Mouse (Mus musculus): ENCODE data around the gene Cfap44.

Gene Cfap44

GRCm38 (mm10) chr16:44502895-44503575 is 108.4 kb downstream of the Cfap44 start:
- TF ChIP-seq GATA4 (IDR thresholded peaks at IDR 0.05; ENCODE audit: insufficient replicate concordance, low read length) = no peak

DNA sequence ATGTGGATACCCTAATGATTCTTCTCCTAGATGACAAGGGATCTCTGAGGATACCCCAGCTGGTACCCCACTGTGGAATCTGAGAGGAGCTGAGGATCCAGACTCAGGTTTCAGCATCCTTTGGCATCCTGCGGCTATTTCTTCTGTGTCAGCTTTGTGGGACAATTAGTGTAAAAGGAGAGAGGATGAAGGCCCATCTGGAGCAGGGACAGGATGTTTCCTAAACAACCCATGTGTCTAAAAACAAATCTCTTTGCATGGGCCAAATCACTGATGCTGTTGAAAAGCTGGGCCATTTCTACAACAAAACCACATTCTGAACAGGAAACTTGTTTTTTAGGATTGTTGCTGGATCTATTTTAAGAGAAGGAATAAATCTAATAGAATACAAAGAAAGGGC is 110.6 kb downstream of the Cfap44 start:
- TF ChIP-seq GATA4 (IDR thresholded peaks at IDR 0.05; ENCODE audit: insufficient replicate concordance, low read length) = no peak

- no peak for TF ChIP-seq GATA4 (IDR thresholded peaks at IDR 0.05; ENCODE audit: insufficient replicate concordance, low read length)
Measured at GRCm38 (mm10) chr16:44507027-44507929, 112.7 kb downstream of the Cfap44 start.

DNA sequence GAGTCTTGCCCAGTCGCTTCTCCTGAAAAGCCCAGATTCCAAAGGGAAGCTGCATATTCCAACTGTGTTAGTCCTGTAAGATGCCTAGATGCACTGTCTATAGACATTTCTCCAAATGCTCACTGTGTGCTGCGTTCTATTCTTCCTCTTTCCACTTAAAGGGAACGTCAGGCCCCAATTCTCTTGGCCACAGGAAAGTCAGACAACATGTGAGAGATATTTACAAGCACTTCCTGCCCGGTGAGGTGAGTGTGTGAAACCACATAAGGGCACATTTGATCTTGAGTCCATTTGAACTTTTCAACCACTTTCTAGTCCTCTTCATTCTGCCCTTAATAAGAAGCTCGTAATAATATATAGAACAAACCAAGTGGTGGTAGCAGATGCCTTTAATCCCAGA is 113.4 kb downstream of the Cfap44 start:
- TF ChIP-seq GATA4 (IDR thresholded peaks at IDR 0.05; ENCODE audit: insufficient replicate concordance, low read length) = no peak

DNA sequence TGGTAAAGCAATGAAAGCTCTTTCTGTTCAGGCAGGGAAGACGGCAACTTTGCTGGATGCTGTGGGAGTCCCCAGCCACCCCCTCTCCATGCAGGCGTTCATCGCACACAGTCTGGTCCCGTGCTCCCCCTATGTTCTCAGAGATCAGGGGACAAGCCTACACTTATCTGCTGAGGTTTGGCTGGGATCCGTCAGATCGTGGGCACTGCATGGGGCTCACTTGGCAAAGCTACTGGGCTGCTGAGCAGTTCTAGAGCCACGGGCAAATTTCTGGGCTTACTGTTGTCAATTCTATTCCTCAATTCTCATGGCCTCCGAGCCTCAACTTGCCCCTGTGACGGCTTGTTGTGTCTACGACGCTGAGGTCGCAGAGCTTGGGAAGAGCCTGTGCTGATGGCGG is 114.2 kb downstream of the Cfap44 start:
- TF ChIP-seq GATA4 (IDR thresholded peaks at IDR 0.05; ENCODE audit: insufficient replicate concordance, low read length) = no peak

- no peak for TF ChIP-seq GATA4 (IDR thresholded peaks at IDR 0.05; ENCODE audit: insufficient replicate concordance, low read length)
Measured at GRCm38 (mm10) chr16:44509458-44510344, 115.1 kb downstream of the Cfap44 start.

- TF ChIP-seq GATA4 (IDR thresholded peaks at IDR 0.05; ENCODE audit: insufficient replicate concordance, low read length) = no peak
Measured at GRCm38 (mm10) chr16:44510521-44511213, 116.1 kb downstream of the Cfap44 start.

GRCm38 (mm10) chr16:44516498-44516897 is 121.9 kb downstream of the Cfap44 start:
- no peak for TF ChIP-seq GATA4 (IDR thresholded peaks at IDR 0.05; ENCODE audit: insufficient replicate concordance, low read length)

- TF ChIP-seq GATA4 (IDR thresholded peaks at IDR 0.05; ENCODE audit: insufficient replicate concordance, low read length) = no peak
Measured at GRCm38 (mm10) chr16:44523595-44523994, 129.0 kb downstream of the Cfap44 start.

DNA sequence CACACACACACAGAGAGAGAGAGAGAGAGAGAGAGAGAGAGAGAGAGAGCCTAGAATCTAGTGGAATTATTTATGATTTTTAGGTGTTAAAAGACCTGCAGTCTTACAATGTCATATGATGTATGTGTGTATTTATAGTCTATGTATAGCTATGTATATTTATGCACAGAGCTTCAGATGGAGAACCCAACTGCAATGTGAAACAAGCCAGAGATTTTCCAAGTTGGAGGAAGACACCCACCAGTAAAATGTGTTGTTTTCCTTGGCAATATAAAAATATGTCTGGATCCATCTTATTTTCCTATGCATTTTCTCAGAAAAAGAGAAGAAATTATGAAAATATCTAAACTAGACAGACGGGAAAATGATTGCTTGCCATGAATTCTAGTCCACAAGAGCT is 131.4 kb downstream of the Cfap44 start:
- TF ChIP-seq GATA4 (IDR thresholded peaks at IDR 0.05; ENCODE audit: insufficient replicate concordance, low read length) = no peak

- no peak for TF ChIP-seq GATA4 (IDR thresholded peaks at IDR 0.05; ENCODE audit: insufficient replicate concordance, low read length)
Measured at GRCm38 (mm10) chr16:44526689-44527088, 132.1 kb downstream of the Cfap44 start.

DNA sequence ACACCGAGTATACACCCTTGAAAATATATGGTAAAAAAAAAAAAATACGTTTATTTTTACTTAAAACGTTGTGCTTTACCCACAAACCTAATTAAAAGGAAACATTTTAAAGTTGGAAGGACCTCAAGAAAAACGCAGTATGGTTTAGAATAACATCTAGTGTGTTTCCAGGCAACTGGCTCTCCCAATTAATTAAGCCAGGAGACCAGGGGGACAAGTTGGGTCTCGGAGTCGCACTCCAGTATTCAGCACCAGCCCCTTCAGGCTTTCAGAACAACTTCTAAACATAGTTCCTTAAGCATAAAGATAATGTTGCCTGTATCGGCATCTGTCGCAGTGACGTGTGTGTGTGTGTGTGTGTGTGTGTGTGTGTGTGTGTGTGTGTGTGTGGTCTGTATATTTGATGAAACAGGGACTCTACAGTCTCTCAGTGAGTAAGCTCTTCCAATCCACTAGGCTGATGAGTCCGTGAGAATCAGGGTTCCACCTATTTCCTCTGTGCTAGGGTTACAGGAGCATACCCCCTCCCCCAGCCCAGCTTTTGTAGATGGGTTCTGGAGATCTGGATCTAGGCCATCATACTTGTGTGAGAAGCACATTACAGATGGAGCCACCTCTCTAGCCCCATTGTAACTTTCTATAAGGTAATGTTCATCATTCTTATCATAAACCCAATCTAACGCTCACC is 132.8 kb downstream of the Cfap44 start:
- TF ChIP-seq GATA4 (IDR thresholded peaks at IDR 0.05; ENCODE audit: insufficient replicate concordance, low read length) = no peak

GRCm38 (mm10) chr16:44528955-44529354 is 134.4 kb downstream of the Cfap44 start:
- no peak for TF ChIP-seq GATA4 (IDR thresholded peaks at IDR 0.05; ENCODE audit: insufficient replicate concordance, low read length)

- TF ChIP-seq GATA4 (IDR thresholded peaks at IDR 0.05; ENCODE audit: insufficient replicate concordance, low read length) = no peak
Measured at GRCm38 (mm10) chr16:44529691-44530090, 135.1 kb downstream of the Cfap44 start.

Data from liver, adult (tissue).